Mouse (Mus musculus) lung, embryonic 15.5 days (tissue): ENCODE results near the gene Myh9. TPM values are rescaled to one million over a fixed set of nuclear protein-coding genes. Genes with fewer than 3 reads are reported as not detected.
A peak's percentile ranks its signal among the peaks of the same experiment; 100 is the strongest.

ENCODE experiments used
- ATAC-seq: fragments of 200-750 bp; cut with Nextera tagmentation; 2 replicates; pipeline ENCODE4 v1.8.0; 2017; ENCODE audit warnings: moderate number of reproducible peaks, borderline replicate concordance; ENCODE audit not compliant: low FRiP score, low TSS enrichment; ENCODE audit errors: extremely low read depth
- H3K27ac ChIP-seq: fragments of 300-500 bp; sonication (generic); 2 replicates; pipeline ENCODE4 v1.5.1; 2015; ENCODE audit warnings: moderate library complexity, mild to moderate bottlenecking, inconsistent platforms
- H3K27me3 ChIP-seq: fragments of 300-500 bp; sonication (generic); 2 replicates; pipeline ENCODE4 v1.6.1; 2015; ENCODE audit warnings: inconsistent platforms
- H3K36me3 ChIP-seq: fragments of 300-500 bp; sonication (generic); 2 replicates; pipeline ENCODE4 v1.6.1; 2015; ENCODE audit warnings: inconsistent platforms
- H3K4me1 ChIP-seq: fragments of 300-500 bp; sonication (generic); 2 replicates; pipeline ENCODE4 v1.6.1; 2015; ENCODE audit warnings: inconsistent platforms
- H3K4me2 ChIP-seq: fragments of 300-500 bp; sonication (generic); 2 replicates; pipeline ENCODE4 v1.6.1; 2015; ENCODE audit warnings: inconsistent platforms, mild to moderate bottlenecking, moderate library complexity
- H3K4me3 ChIP-seq: fragments of 300-500 bp; sonication (generic); 2 replicates; pipeline ENCODE4 v1.5.1; 2015; ENCODE audit warnings: mild to moderate bottlenecking, inconsistent platforms
- H3K9ac ChIP-seq: fragments of 300-500 bp; sonication (generic); 2 replicates; pipeline ENCODE4 v1.6.1; 2015; ENCODE audit warnings: inconsistent platforms
- H3K9me3 ChIP-seq: fragments of 300-500 bp; sonication (generic); 2 replicates; pipeline ENCODE4 v1.6.1; 2016; ENCODE audit warnings: inconsistent platforms
- WGBS: fragments of 180-500 bp; shearing (Covaris S2); methylation state at CpG from one replicate; pipeline ENCODE4 v1.1.7; 2015; 5-methylcytosine and 5-hydroxymethylcytosine counted together
- polyA plus RNA-seq: library from polyadenylated mRNA; unstranded; fragments of >200 nt; fragmentation: Nextera tagmentation; extraction: Ambion mirVana; gene quantifications from 2 replicates; pipeline ENCODE4 v1.2.1, GENCODE M21; 2015

Myh9 gene
- polyA plus RNA-seq, 1 experiment from 2014 or later: 67.7 TPM

- Histone ChIP-seq H3K9ac (no peak overlapping the region), H3K9me3 (no peaks in the 10 kb centered on the region), H3K27me3 (no peaks in the 10 kb centered on the region), H3K4me1 (peaks cover 6% of the 10 kb centered on the region), H3K4me2 (no peak overlapping the region), H3K4me3 (no peak overlapping the region), H3K27ac (0 out of 2 replicates have a peak overlapping the region, but pooled peaks have one; percentile 13), H3K36me3 (no peaks in the 10 kb centered on the region)
- WGBS: 45% methylated on average over 11 of the region's 11 CpGs
- ATAC-seq: no peak
These were observed 24.7 kb upstream of the Myh9 start for GRCm38 (mm10) chr15:77866583-77867220.

GRCm38 (mm10) chr15:77864063-77864758, 22.2 kb upstream of the Myh9 start:
- no peak for ATAC-seq
- Histone ChIP-seq H3K4me1 (peaks cover 6% of the 10 kb centered on the region), H3K27ac (no peak overlapping the region), H3K9ac (no peak overlapping the region), H3K4me2 (no peak overlapping the region), H3K27me3 (no peaks in the 10 kb centered on the region), H3K9me3 (no peaks in the 10 kb centered on the region), H3K4me3 (no peak overlapping the region), H3K36me3 (no peaks in the 10 kb centered on the region)
- WGBS: 73% methylated on average over 9 of the region's 9 CpGs

- H3K27me3 ChIP-seq: no peaks in the 10 kb centered on the region
- H3K9ac ChIP-seq: no peak overlapping the region
- peaks cover 7% of the 10 kb centered on the region for H3K4me1 ChIP-seq
- no peak for ATAC-seq
- WGBS: 81% methylated on average over 22 of the region's 22 CpGs
- H3K27ac ChIP-seq: no peak overlapping the region
- no peak overlapping the region for H3K4me3 ChIP-seq
- H3K4me2 ChIP-seq: no peak overlapping the region
- H3K36me3 ChIP-seq: no peaks in the 10 kb centered on the region
- H3K9me3 ChIP-seq: no peaks in the 10 kb centered on the region
These were observed 21.3 kb upstream of the Myh9 start for GRCm38 (mm10) chr15:77862991-77863972.

GRCm38 (mm10) chr15:77860081-77860665, 18.2 kb upstream of the Myh9 start:
- no peaks in the 10 kb centered on the region for H3K36me3 ChIP-seq
- no peak overlapping the region for H3K9ac ChIP-seq
- ATAC-seq: no peak
- H3K9me3 ChIP-seq: no peaks in the 10 kb centered on the region
- no peak overlapping the region for H3K4me2 ChIP-seq
- peaks cover 31% of the 10 kb centered on the region for H3K4me1 ChIP-seq
- no peak overlapping the region for H3K27ac ChIP-seq
- no peak overlapping the region for H3K4me3 ChIP-seq
- WGBS: 8% methylated on average over 1 of the region's 1 CpGs
- no peaks in the 10 kb centered on the region for H3K27me3 ChIP-seq

GRCm38 (mm10) chr15:77857662-77858156, 15.7 kb upstream of the Myh9 start:
- no peak overlapping the region for H3K9ac ChIP-seq
- WGBS: 2% methylated on average over 28 of the region's 28 CpGs
- H3K36me3 ChIP-seq: no peaks in the 10 kb centered on the region
- H3K27me3 ChIP-seq: no peaks in the 10 kb centered on the region
- H3K4me1 ChIP-seq: peaks cover 35% of the 10 kb centered on the region
- H3K9me3 ChIP-seq: no peaks in the 10 kb centered on the region
- H3K4me3 ChIP-seq: peak overlapping the region; percentile 27
- H3K4me2 ChIP-seq: peak overlapping the region; percentile 64
- H3K27ac ChIP-seq: peak overlapping the region; percentile 82
- ATAC-seq: peak; percentile 85

GRCm38 (mm10) chr15:77856541-77856940, 14.6 kb upstream of the Myh9 start:
- H3K4me1 ChIP-seq: peaks cover 37% of the 10 kb centered on the region
- H3K36me3 ChIP-seq: no peaks in the 10 kb centered on the region
- WGBS: 32% methylated on average over 5 of the region's 5 CpGs
- H3K9me3 ChIP-seq: no peaks in the 10 kb centered on the region
- H3K4me3 ChIP-seq: no peak overlapping the region
- ATAC-seq: no peak
- H3K9ac ChIP-seq: no peak overlapping the region
- peak overlapping the region; percentile 53 for H3K27ac ChIP-seq
- no peaks in the 10 kb centered on the region for H3K27me3 ChIP-seq
- H3K4me2 ChIP-seq: peak overlapping the region; percentile 16; the same call in 1 of the 2 replicates

DNA sequence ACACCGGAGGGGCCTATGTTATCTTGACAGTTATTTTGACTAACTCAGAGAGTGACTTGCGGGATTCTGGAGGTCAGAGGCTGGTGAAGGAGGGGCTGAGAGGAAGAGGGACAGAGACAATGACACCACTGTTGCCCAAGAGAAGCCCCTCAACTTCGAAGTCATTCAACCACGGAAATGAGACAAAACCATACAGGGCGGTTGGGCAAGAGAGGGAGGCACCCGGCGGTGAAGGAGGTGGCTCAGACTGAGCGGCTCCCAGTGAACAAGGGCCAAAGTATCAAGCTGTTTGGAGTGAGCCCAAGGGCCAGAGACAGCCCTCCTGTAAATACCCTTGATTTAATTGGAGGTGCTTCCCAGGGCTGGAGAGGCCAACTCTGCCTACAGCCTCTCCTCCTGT, 13.3 kb upstream of the Myh9 start:
- no peaks in the 10 kb centered on the region for H3K9me3 ChIP-seq
- no peak overlapping the region for H3K9ac ChIP-seq
- no peaks in the 10 kb centered on the region for H3K27me3 ChIP-seq
- peaks cover 44% of the 10 kb centered on the region for H3K4me1 ChIP-seq
- no peaks in the 10 kb centered on the region for H3K36me3 ChIP-seq
- 39% methylated on average over 8 of the region's 8 CpGs for whole genome bisulfite sequencing
- H3K27ac ChIP-seq: peak overlapping the region; percentile 39
- no peak overlapping the region for H3K4me2 ChIP-seq
- no peak overlapping the region for H3K4me3 ChIP-seq
- no peak for ATAC-seq

- Histone ChIP-seq H3K36me3 (no peaks in the 10 kb centered on the region), H3K27me3 (no peaks in the 10 kb centered on the region), H3K9ac (no peak overlapping the region), H3K27ac (no peak overlapping the region), H3K9me3 (no peaks in the 10 kb centered on the region), H3K4me1 (peaks cover 49% of the 10 kb centered on the region), H3K4me2 (no peak overlapping the region), H3K4me3 (no peak overlapping the region)
- WGBS: 71% methylated on average over 2 of the region's 2 CpGs
- ATAC-seq: no peak
These were observed 10.0 kb upstream of the Myh9 start for GRCm38 (mm10) chr15:77852001-77852400.

DNA sequence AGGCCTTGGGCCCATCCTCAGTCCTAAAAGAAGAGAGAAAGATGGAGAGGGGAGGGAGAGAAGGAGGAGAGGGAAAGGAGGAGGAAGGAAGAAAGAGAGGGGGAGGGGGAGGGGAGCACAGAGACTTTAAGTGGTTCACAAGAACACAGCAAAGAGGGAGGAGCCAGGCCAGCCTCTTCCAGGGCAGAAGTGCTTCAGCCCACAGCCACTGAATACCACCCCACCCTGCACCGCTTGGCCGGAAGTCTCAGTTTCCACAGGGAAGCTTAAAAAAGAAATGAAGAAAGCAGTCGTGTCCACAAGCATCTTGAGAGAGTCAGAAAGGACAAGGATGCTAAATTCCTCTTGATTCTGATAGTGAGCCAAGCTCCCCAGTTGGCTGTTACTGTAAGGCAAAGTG, 9.2 kb upstream of the Myh9 start:
- WGBS: 20% methylated on average over 3 of the region's 3 CpGs
- Histone ChIP-seq H3K27me3 (no peaks in the 10 kb centered on the region), H3K27ac (0 out of 2 replicates have a peak overlapping the region, but pooled peaks have one; percentile 10), H3K36me3 (no peaks in the 10 kb centered on the region), H3K9me3 (no peaks in the 10 kb centered on the region), H3K9ac (no peak overlapping the region), H3K4me1 (peaks cover 41% of the 10 kb centered on the region), H3K4me2 (no peak overlapping the region), H3K4me3 (no peak overlapping the region)
- ATAC-seq: no peak

- 70% methylated on average over 9 of the region's 9 CpGs for WGBS
- peaks cover 27% of the 10 kb centered on the region for H3K4me1 ChIP-seq
- no peaks in the 10 kb centered on the region for H3K36me3 ChIP-seq
- ATAC-seq: 0 out of 2 replicates have a peak, but pooled peaks have one; percentile 12
- H3K27ac ChIP-seq: peak overlapping the region; percentile 86
- H3K4me2 ChIP-seq: no peak overlapping the region
- no peaks in the 10 kb centered on the region for H3K9me3 ChIP-seq
- no peak overlapping the region for H3K4me3 ChIP-seq
- no peak overlapping the region for H3K9ac ChIP-seq
- H3K27me3 ChIP-seq: no peaks in the 10 kb centered on the region
These were observed 7.7 kb upstream of the Myh9 start for GRCm38 (mm10) chr15:77849572-77850229.

- H3K36me3 ChIP-seq: no peaks in the 10 kb centered on the region
- 45% methylated on average over 5 of the region's 5 CpGs for WGBS
- H3K9me3 ChIP-seq: no peaks in the 10 kb centered on the region
- peak; percentile 66 for ATAC-seq
- H3K4me3 ChIP-seq: no peak overlapping the region
- H3K4me1 ChIP-seq: peaks cover 27% of the 10 kb centered on the region
- peak overlapping the region; percentile 86 for H3K27ac ChIP-seq
- no peak overlapping the region for H3K4me2 ChIP-seq
- H3K27me3 ChIP-seq: no peaks in the 10 kb centered on the region
- no peak overlapping the region for H3K9ac ChIP-seq
These were observed 7.1 kb upstream of the Myh9 start for GRCm38 (mm10) chr15:77849039-77849436.
